Mouse (Mus musculus) ovary, postnatal 36 days (tissue): ENCODE measurements around the gene Gm20825.
"Not testable (repeated sequence)": the region's sequence is repeated elsewhere in the genome, so short reads cannot be mapped to it uniquely, and the experiment has no call there.

Experiments
- DNase-seq: peaks from one replicate; pipeline ENCODE4 v3.0.0; 2022; ENCODE audit warnings: low spot score, mixed read lengths

Gm20825 gene

DNA sequence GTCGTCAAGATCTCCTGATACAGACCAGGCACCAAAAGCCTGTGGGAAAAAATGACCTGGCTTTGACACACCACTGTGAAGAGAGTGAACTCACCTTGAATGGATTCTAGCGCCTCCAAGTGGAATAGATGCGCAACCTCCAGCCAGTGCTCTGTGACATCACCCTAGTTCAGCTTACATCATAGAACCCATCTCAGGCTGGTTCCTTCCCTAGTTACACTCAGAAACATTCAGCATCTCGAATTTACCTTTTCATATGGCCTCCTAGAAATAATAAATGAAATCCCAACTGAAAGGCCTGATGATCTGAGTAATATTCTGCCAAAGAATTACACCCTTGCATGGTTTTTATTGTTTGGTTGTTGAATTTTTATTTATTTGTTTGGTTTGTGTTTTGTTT, at the start of gene Gm20825:
Gene Gm20825 (minus strand): TSS at position 101 of the 400 bp plus-strand sequence.
- DNase-seq = not testable (repeated sequence)
